Mouse (Mus musculus) kidney, postnatal 25 days (tissue): ENCODE data around the gene Fam174b.

Experiments used
- DNase-seq, 2 experiments: peaks; one replicate each; pipeline ENCODE4 v3.0.0; 2021; ENCODE audit warnings: mixed read lengths in 2 of 2

The Fam174b gene

GRCm38 (mm10) chr7:73816255-73816996 is 76.3 kb downstream of the Fam174b start:
- DNase-seq = no peak

- DNase-seq = no peak
Observed at GRCm38 (mm10) chr7:73819366-73819765, 79.3 kb downstream of the Fam174b start.
